Mouse (Mus musculus): ENCODE results near the gene Acap1. TPM values are rescaled to one million over a fixed set of nuclear protein-coding genes. Genes with fewer than 3 reads are reported as not detected.

The Acap1 gene
- polyA plus RNA-seq, 2 experiments: 2.8 to 3.3 TPM

DNA sequence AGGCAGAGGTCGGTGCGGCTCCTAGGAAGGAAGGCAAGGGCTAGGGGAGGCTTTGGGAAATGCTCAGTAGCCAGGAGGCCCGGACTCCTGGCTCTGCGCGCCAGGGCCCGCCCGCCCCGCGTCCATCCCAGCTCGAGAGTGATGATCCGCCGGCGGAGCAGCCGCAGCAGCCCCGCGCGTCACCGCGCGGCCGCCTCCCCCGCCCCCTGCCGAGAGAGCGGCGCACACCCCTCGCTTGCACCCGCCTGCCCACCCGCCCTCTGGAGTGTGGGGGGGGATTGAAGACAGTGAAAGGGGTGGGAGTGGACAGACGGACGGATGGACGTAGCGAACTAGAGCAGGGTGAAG lies 57.8 kb downstream of the Acap1 start, which contains the start of gene Nlgn2:
Gene Nlgn2, minus strand, starts transcription at position 181 of the 348 bp plus-strand sequence.
- under 1% methylated on average over 32 of the region's 32 CpGs for WGBS (ENCODE audit: insufficient replicate concordance)
- H3K27me3 ChIP-seq (ENCODE audit: control insufficient read depth, insufficient read depth, low read length): peaks cover 44% of the 10 kb centered on the region

DNA sequence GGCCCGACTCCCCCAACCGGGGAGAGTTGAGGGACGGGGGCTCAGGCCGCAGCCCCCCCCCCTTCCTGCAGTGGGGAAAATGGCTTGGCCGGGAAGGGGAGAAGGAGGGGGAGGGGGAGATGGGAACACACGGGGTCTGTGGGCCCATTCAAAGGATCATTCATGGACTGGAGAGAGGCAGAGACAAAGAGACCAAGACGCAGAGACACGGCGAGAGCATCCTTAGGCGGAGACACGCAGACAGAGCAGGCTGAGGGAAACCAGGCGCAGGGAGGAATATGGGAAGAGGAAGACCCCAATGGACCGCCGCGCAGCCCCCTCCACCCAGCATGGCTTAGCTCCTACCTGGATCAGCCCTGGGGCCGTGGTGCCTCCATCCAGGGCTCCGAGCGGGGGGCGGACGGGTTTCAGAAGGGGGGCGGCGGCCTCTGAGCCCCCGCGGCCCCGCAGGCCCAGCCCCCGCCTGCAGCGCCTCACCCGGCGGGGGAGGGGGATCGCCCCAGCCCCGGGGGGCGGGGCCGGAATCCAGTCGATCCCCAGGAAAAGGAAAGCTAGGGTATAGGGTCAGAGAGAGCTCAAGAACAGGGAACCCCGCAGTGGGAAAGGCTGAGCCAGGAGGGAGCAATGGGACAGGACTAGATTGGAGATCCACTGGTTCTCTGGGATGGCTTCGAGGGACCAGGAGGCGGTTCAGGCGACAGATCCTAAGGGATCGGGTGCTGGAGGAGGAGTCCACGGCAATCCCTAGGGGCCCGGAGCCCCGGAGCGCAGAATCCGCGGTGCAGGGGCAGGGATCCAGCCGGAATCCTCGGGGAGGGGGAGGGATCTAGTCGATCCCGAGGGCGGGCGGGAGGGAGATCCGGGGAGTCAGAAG lies 58.4 kb downstream of the Acap1 start:
- Histone ChIP-seq H3K9me3 (ENCODE audit: control insufficient read depth, low read length) (no peaks in the 10 kb centered on the region), H3K9ac (replicated peaks) (peak overlapping the region; percentile 39), H3K36me3 (replicated peaks; ENCODE audit: control insufficient read depth, insufficient read depth, low read depth) (no peaks in the 10 kb centered on the region), H3K4me3 (ENCODE audit: insufficient read depth in 1 of 2, low read depth in 2 of 2, low read length in 2 of 2) (peak overlapping the region; percentile 67 to 88), H3K4me1 (replicated peaks; ENCODE audit: control insufficient read depth in 2 of 2, insufficient read depth in 2 of 2, low read length in 1 of 2) (peaks cover 14 to 23% of the 10 kb centered on the region in 2 experiments), H3K4me2 (ENCODE audit: low read depth) (peak overlapping the region; percentile 94), H3K27ac (no peak overlapping the region), H3K27me3 (ENCODE audit: control insufficient read depth, insufficient read depth, low read length) (peaks cover 44% of the 10 kb centered on the region)
- ATAC-seq (ENCODE audit: insufficient read depth) (no peak), DNase-seq (ENCODE audit: low read depth in 3 of 3, low spot score in 3 of 3) (no peak)
- TF ChIP-seq EP300 (IDR thresholded peaks at IDR 0.05; ENCODE audit: low read depth) (no peak), CTCF (IDR thresholded peaks at IDR 0.05; ENCODE audit: low read depth) (no peak)
- 3% methylated on average over 50 of the region's 52 CpGs for WGBS (ENCODE audit: insufficient replicate concordance)

More for the DNA sequence above, 57.8 kb downstream of the Acap1 start, which contains the start of gene Nlgn2:
- peak within 1 kb of the TSS; percentile 67 to 88 for H3K4me3 ChIP-seq (ENCODE audit: insufficient read depth in 1 of 2, low read depth in 2 of 2, low read length in 2 of 2)
- TF ChIP-seq CTCF (IDR thresholded peaks at IDR 0.05; ENCODE audit: low read depth): no peak
- TF ChIP-seq EP300 (IDR thresholded peaks at IDR 0.05; ENCODE audit: low read depth): no peak
- H3K9ac ChIP-seq (replicated peaks): peak within 1 kb of the TSS; percentile 81
- ATAC-seq (ENCODE audit: insufficient read depth) (peak; percentile 39), DNase-seq (ENCODE audit: low read depth in 3 of 3, low spot score in 3 of 3) (no peak)
- peak within 1 kb of the TSS; percentile 94 for H3K4me2 ChIP-seq (ENCODE audit: low read depth)
- H3K36me3 ChIP-seq (replicated peaks; ENCODE audit: control insufficient read depth, insufficient read depth, low read depth): no peaks in the 10 kb centered on the region
- H3K9me3 ChIP-seq (ENCODE audit: control insufficient read depth, low read length): no peaks in the 10 kb centered on the region
- H3K4me1 ChIP-seq (replicated peaks; ENCODE audit: control insufficient read depth in 2 of 2, insufficient read depth in 2 of 2, low read length in 1 of 2): peaks cover 14 to 23% of the 10 kb centered on the region in 2 experiments
- H3K27ac ChIP-seq: peak within 1 kb of the TSS; percentile 76

GRCm38 (mm10) chr11:69835966-69836335 lies 59.4 kb downstream of the Acap1 start:
- H3K9me3 ChIP-seq (ENCODE audit: control insufficient read depth, low read length): no peaks in the 10 kb centered on the region
- no peak for DNase-seq (ENCODE audit: low read depth in 3 of 3, low spot score in 3 of 3)
- H3K4me1 ChIP-seq (replicated peaks; ENCODE audit: control insufficient read depth in 2 of 2, insufficient read depth in 2 of 2, low read length in 1 of 2): peaks cover 14 to 25% of the 10 kb centered on the region in 2 experiments
- no peak overlapping the region for H3K27ac ChIP-seq
- H3K27me3 ChIP-seq (ENCODE audit: control insufficient read depth, insufficient read depth, low read length): peaks cover 44% of the 10 kb centered on the region
- TF ChIP-seq CTCF (IDR thresholded peaks at IDR 0.05; ENCODE audit: low read depth) (no peak), EP300 (IDR thresholded peaks at IDR 0.05; ENCODE audit: low read depth) (no peak)
- no peak for ATAC-seq (ENCODE audit: insufficient read depth)
- no peaks in the 10 kb centered on the region for H3K36me3 ChIP-seq (replicated peaks; ENCODE audit: control insufficient read depth, insufficient read depth, low read depth)
- H3K4me3 ChIP-seq (ENCODE audit: insufficient read depth in 1 of 2, low read depth in 2 of 2, low read length in 2 of 2): no peak overlapping the region
- no peak overlapping the region for H3K4me2 ChIP-seq (ENCODE audit: low read depth)
- WGBS (ENCODE audit: insufficient replicate concordance): 19% methylated on average over 4 of the region's 4 CpGs
- H3K9ac ChIP-seq (replicated peaks): no peak overlapping the region

GRCm38 (mm10) chr11:69835326-69835965 lies 59.9 kb downstream of the Acap1 start:
- peaks cover 14 to 25% of the 10 kb centered on the region in 2 experiments for H3K4me1 ChIP-seq (replicated peaks; ENCODE audit: control insufficient read depth in 2 of 2, insufficient read depth in 2 of 2, low read length in 1 of 2)
- TF ChIP-seq CTCF (IDR thresholded peaks at IDR 0.05; ENCODE audit: low read depth): no peak
- TF ChIP-seq EP300 (IDR thresholded peaks at IDR 0.05; ENCODE audit: low read depth): no peak
- H3K27ac ChIP-seq: no peak overlapping the region
- no peaks in the 10 kb centered on the region for H3K36me3 ChIP-seq (replicated peaks; ENCODE audit: control insufficient read depth, insufficient read depth, low read depth)
- DNase-seq (ENCODE audit: low read depth in 3 of 3, low spot score in 3 of 3): no peak
- no peak overlapping the region for H3K4me2 ChIP-seq (ENCODE audit: low read depth)
- H3K9ac ChIP-seq (replicated peaks): no peak overlapping the region
- WGBS (ENCODE audit: insufficient replicate concordance): 15% methylated on average over 9 of the region's 9 CpGs
- peaks cover 44% of the 10 kb centered on the region for H3K27me3 ChIP-seq (ENCODE audit: control insufficient read depth, insufficient read depth, low read length)
- H3K9me3 ChIP-seq (ENCODE audit: control insufficient read depth, low read length): no peaks in the 10 kb centered on the region
- ATAC-seq (ENCODE audit: insufficient read depth): no peak
- H3K4me3 ChIP-seq (ENCODE audit: insufficient read depth in 1 of 2, low read depth in 2 of 2, low read length in 2 of 2): no peak overlapping the region

GRCm38 (mm10) chr11:69834001-69834549 lies 61.3 kb downstream of the Acap1 start:
- DNase-seq (ENCODE audit: low read depth in 3 of 3, low spot score in 3 of 3) (no peak), ATAC-seq (ENCODE audit: insufficient read depth) (peak; percentile 7; the same call in 1 of the 2 replicates)
- peak overlapping the region; percentile 10 to 42; a peak in 3 of 4 replicates for H3K4me3 ChIP-seq (ENCODE audit: insufficient read depth in 1 of 2, low read depth in 2 of 2, low read length in 2 of 2)
- H3K4me2 ChIP-seq (ENCODE audit: low read depth): peak overlapping the region; percentile 79
- H3K36me3 ChIP-seq (replicated peaks; ENCODE audit: control insufficient read depth, insufficient read depth, low read depth): no peaks in the 10 kb centered on the region
- peaks cover 44% of the 10 kb centered on the region for H3K27me3 ChIP-seq (ENCODE audit: control insufficient read depth, insufficient read depth, low read length)
- H3K9me3 ChIP-seq (ENCODE audit: control insufficient read depth, low read length): no peaks in the 10 kb centered on the region
- 3% methylated on average over 39 of the region's 48 CpGs for WGBS (ENCODE audit: insufficient replicate concordance)
- H3K27ac ChIP-seq: no peak overlapping the region
- peaks cover 10 to 19% of the 10 kb centered on the region in 2 experiments for H3K4me1 ChIP-seq (replicated peaks; ENCODE audit: control insufficient read depth in 2 of 2, insufficient read depth in 2 of 2, low read length in 1 of 2)
- TF ChIP-seq CTCF (IDR thresholded peaks at IDR 0.05; ENCODE audit: low read depth) (no peak), EP300 (IDR thresholded peaks at IDR 0.05; ENCODE audit: low read depth) (no peak)
- peak overlapping the region; percentile 61 for H3K9ac ChIP-seq (replicated peaks)

Measured in liver, embryonic 14.5 days (tissue).